Mouse (Mus musculus): ENCODE measurements at regions not wholly inside any gene's neighbourhood (a gene's known extent, or its start where the extent isn't known, plus 50 kb on each side); places are given as distances from the start of the nearest gene placed in this dataset.
A peak's percentile ranks its signal among the peaks of the same experiment; 100 is the strongest.

GRCm38 (mm10) chr10:98135026-98135425, 408.5 kb upstream of the C030005K15Rik start:
- WGBS, result 50% methylated on average over 1 of the region's 1 CpGs
- Histone ChIP-seq H3K9ac (ENCODE audit: low read depth, low read length) (no peak overlapping the region), H3K27ac (ENCODE audit: low read length) (no peak overlapping the region), H3K4me3 (ENCODE audit: low read length) (no peak overlapping the region), H3K36me3 (ENCODE audit: control insufficient read depth, insufficient read depth, low read length) (no peaks in the 10 kb centered on the region), H3K4me2 (ENCODE audit: low read depth, low read length) (no peak overlapping the region), H3K27me3 (replicated peaks; ENCODE audit: control insufficient read depth, insufficient read depth, low read length) (no peaks in the 10 kb centered on the region), H3K4me1 (ENCODE audit: control insufficient read depth, insufficient read depth, low read length) (no peaks in the 10 kb centered on the region), H3K9me3 (ENCODE audit: control insufficient read depth, low read length) (no peaks in the 10 kb centered on the region)
- ATAC-seq, result no peak

- Histone ChIP-seq H3K4me2 (ENCODE audit: low read depth, low read length) (no peak overlapping the region), H3K27ac (ENCODE audit: low read length) (no peak overlapping the region), H3K9me3 (ENCODE audit: control insufficient read depth, low read length) (no peaks in the 10 kb centered on the region), H3K4me3 (ENCODE audit: low read length) (no peak overlapping the region), H3K36me3 (ENCODE audit: control insufficient read depth, insufficient read depth, low read length) (no peaks in the 10 kb centered on the region), H3K9ac (ENCODE audit: low read depth, low read length) (no peak overlapping the region), H3K4me1 (ENCODE audit: control insufficient read depth, insufficient read depth, low read length) (no peaks in the 10 kb centered on the region), H3K27me3 (replicated peaks; ENCODE audit: control insufficient read depth, insufficient read depth, low read length) (no peaks in the 10 kb centered on the region)
- no peak for ATAC-seq
- WGBS, result 65% methylated on average over 1 of the region's 1 CpGs
Observed at GRCm38 (mm10) chr10:98145773-98146172, 419.2 kb upstream of the C030005K15Rik start.

- ATAC-seq, result peak; percentile 42; the same call in 1 of the 2 replicates
- H3K9ac ChIP-seq (ENCODE audit: low read depth, low read length), result no peak overlapping the region
- 50% methylated on average over 9 of the region's 9 CpGs for WGBS
- H3K27me3 ChIP-seq (replicated peaks; ENCODE audit: control insufficient read depth, insufficient read depth, low read length), result no peaks in the 10 kb centered on the region
- H3K4me2 ChIP-seq (ENCODE audit: low read depth, low read length), result no peak overlapping the region
- no peak overlapping the region for H3K27ac ChIP-seq (ENCODE audit: low read length)
- no peaks in the 10 kb centered on the region for H3K36me3 ChIP-seq (ENCODE audit: control insufficient read depth, insufficient read depth, low read length)
- H3K9me3 ChIP-seq (ENCODE audit: control insufficient read depth, low read length), result no peaks in the 10 kb centered on the region
- H3K4me3 ChIP-seq (ENCODE audit: low read length), result no peak overlapping the region
- no peaks in the 10 kb centered on the region for H3K4me1 ChIP-seq (ENCODE audit: control insufficient read depth, insufficient read depth, low read length)
Observed at GRCm38 (mm10) chr10:98146998-98147863, 420.7 kb upstream of the C030005K15Rik start.

- no peaks in the 10 kb centered on the region for H3K9me3 ChIP-seq (ENCODE audit: control insufficient read depth, low read length)
- H3K36me3 ChIP-seq (ENCODE audit: control insufficient read depth, insufficient read depth, low read length), result no peaks in the 10 kb centered on the region
- H3K4me3 ChIP-seq (ENCODE audit: low read length), result no peak overlapping the region
- no peak for ATAC-seq
- 46% methylated on average over 2 of the region's 2 CpGs for WGBS
- H3K4me1 ChIP-seq (ENCODE audit: control insufficient read depth, insufficient read depth, low read length), result no peaks in the 10 kb centered on the region
- H3K9ac ChIP-seq (ENCODE audit: low read depth, low read length), result no peak overlapping the region
- no peaks in the 10 kb centered on the region for H3K27me3 ChIP-seq (replicated peaks; ENCODE audit: control insufficient read depth, insufficient read depth, low read length)
- H3K27ac ChIP-seq (ENCODE audit: low read length), result no peak overlapping the region
- H3K4me2 ChIP-seq (ENCODE audit: low read depth, low read length), result no peak overlapping the region
Observed at GRCm38 (mm10) chr10:98155982-98156381, 429.4 kb upstream of the C030005K15Rik start.

GRCm38 (mm10) chr10:98185666-98186065, 459.1 kb upstream of the C030005K15Rik start:
- Histone ChIP-seq H3K9me3 (ENCODE audit: control insufficient read depth, low read length) (no peaks in the 10 kb centered on the region), H3K27me3 (replicated peaks; ENCODE audit: control insufficient read depth, insufficient read depth, low read length) (no peaks in the 10 kb centered on the region), H3K36me3 (ENCODE audit: control insufficient read depth, insufficient read depth, low read length) (no peaks in the 10 kb centered on the region), H3K27ac (ENCODE audit: low read length) (no peak overlapping the region), H3K4me2 (ENCODE audit: low read depth, low read length) (no peak overlapping the region), H3K9ac (ENCODE audit: low read depth, low read length) (no peak overlapping the region), H3K4me3 (ENCODE audit: low read length) (no peak overlapping the region), H3K4me1 (ENCODE audit: control insufficient read depth, insufficient read depth, low read length) (no peaks in the 10 kb centered on the region)
- ATAC-seq, result no peak
- WGBS, result 68% methylated on average over 3 of the region's 3 CpGs

GRCm38 (mm10) chr10:98196852-98197251, 470.3 kb upstream of the C030005K15Rik start:
- no peak overlapping the region for H3K9ac ChIP-seq (ENCODE audit: low read depth, low read length)
- no peaks in the 10 kb centered on the region for H3K36me3 ChIP-seq (ENCODE audit: control insufficient read depth, insufficient read depth, low read length)
- H3K4me2 ChIP-seq (ENCODE audit: low read depth, low read length), result no peak overlapping the region
- ATAC-seq, result no peak
- H3K4me1 ChIP-seq (ENCODE audit: control insufficient read depth, insufficient read depth, low read length), result no peaks in the 10 kb centered on the region
- H3K4me3 ChIP-seq (ENCODE audit: low read length), result no peak overlapping the region
- no peaks in the 10 kb centered on the region for H3K9me3 ChIP-seq (ENCODE audit: control insufficient read depth, low read length)
- H3K27ac ChIP-seq (ENCODE audit: low read length), result no peak overlapping the region
- no peaks in the 10 kb centered on the region for H3K27me3 ChIP-seq (replicated peaks; ENCODE audit: control insufficient read depth, insufficient read depth, low read length)
- 79% methylated on average over 4 of the region's 4 CpGs for WGBS

GRCm38 (mm10) chr10:98210246-98210645, 483.7 kb upstream of the C030005K15Rik start:
- H3K4me3 ChIP-seq (ENCODE audit: low read length), result no peak overlapping the region
- no peaks in the 10 kb centered on the region for H3K9me3 ChIP-seq (ENCODE audit: control insufficient read depth, low read length)
- H3K27ac ChIP-seq (ENCODE audit: low read length), result no peak overlapping the region
- no peak overlapping the region for H3K9ac ChIP-seq (ENCODE audit: low read depth, low read length)
- no peak for ATAC-seq
- H3K36me3 ChIP-seq (ENCODE audit: control insufficient read depth, insufficient read depth, low read length), result no peaks in the 10 kb centered on the region
- WGBS, result 76% methylated on average over 2 of the region's 2 CpGs
- no peak overlapping the region for H3K4me2 ChIP-seq (ENCODE audit: low read depth, low read length)
- H3K4me1 ChIP-seq (ENCODE audit: control insufficient read depth, insufficient read depth, low read length), result no peaks in the 10 kb centered on the region
- H3K27me3 ChIP-seq (replicated peaks; ENCODE audit: control insufficient read depth, insufficient read depth, low read length), result no peaks in the 10 kb centered on the region

GRCm38 (mm10) chr10:98212876-98213587, 486.5 kb upstream of the C030005K15Rik start:
- Histone ChIP-seq H3K4me1 (ENCODE audit: control insufficient read depth, insufficient read depth, low read length) (no peaks in the 10 kb centered on the region), H3K27me3 (replicated peaks; ENCODE audit: control insufficient read depth, insufficient read depth, low read length) (no peaks in the 10 kb centered on the region), H3K9me3 (ENCODE audit: control insufficient read depth, low read length) (no peaks in the 10 kb centered on the region), H3K9ac (ENCODE audit: low read depth, low read length) (no peak overlapping the region), H3K27ac (ENCODE audit: low read length) (no peak overlapping the region), H3K4me2 (ENCODE audit: low read depth, low read length) (no peak overlapping the region), H3K36me3 (ENCODE audit: control insufficient read depth, insufficient read depth, low read length) (no peaks in the 10 kb centered on the region), H3K4me3 (ENCODE audit: low read length) (no peak overlapping the region)
- ATAC-seq, result no peak
- WGBS, result 56% methylated on average over 7 of the region's 7 CpGs

GRCm38 (mm10) chr10:98231017-98231416, 504.5 kb upstream of the C030005K15Rik start:
- 89% methylated on average over 5 of the region's 5 CpGs for WGBS
- Histone ChIP-seq H3K4me2 (ENCODE audit: low read depth, low read length) (no peak overlapping the region), H3K4me1 (ENCODE audit: control insufficient read depth, insufficient read depth, low read length) (no peaks in the 10 kb centered on the region)

More at GRCm38 (mm10) chr10:98231017-98231416, 504.5 kb upstream of the C030005K15Rik start:
- Histone ChIP-seq H3K27ac (ENCODE audit: low read length) (no peak overlapping the region), H3K9ac (ENCODE audit: low read depth, low read length) (no peak overlapping the region), H3K36me3 (ENCODE audit: control insufficient read depth, insufficient read depth, low read length) (no peaks in the 10 kb centered on the region), H3K9me3 (ENCODE audit: control insufficient read depth, low read length) (no peaks in the 10 kb centered on the region), H3K4me3 (ENCODE audit: low read length) (no peak overlapping the region), H3K27me3 (replicated peaks; ENCODE audit: control insufficient read depth, insufficient read depth, low read length) (no peaks in the 10 kb centered on the region)
- ATAC-seq, result no peak

All from intestine, embryonic 16.5 days (tissue).